Mouse (Mus musculus) kidney, adult 18-20 months (tissue): ENCODE results near the gene Olfr658.

Source experiments
- DNase-seq: peaks from one replicate; pipeline ENCODE4 v3.0.0; 2021

The Olfr658 gene

GRCm38 (mm10) chr7:104646841-104647482, at the start of gene Olfr658:
TSS of gene Olfr658 (minus strand) at chr7:104647305.
- peak; percentile 8 for DNase-seq

DNA sequence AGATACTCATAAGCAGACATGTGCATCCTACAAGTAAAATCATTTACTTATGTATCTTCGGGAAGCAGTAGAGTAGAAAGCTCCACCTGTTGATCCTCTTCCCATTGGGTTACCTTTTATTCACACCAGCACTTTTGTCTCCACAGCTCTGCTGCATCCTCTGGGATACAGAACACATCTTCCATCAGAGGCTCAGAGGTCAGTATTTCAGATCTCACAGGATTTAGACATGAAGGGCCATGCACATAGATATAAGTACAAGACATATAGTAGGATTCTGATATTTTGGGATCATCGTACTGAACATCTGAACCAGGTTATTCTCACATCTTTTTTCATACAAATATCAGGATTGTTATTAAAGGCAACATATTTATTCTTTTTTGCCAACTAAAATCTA, 39.1 kb upstream of the Olfr658 start, which contains the start of gene Olfr661:
Gene Olfr661 (plus strand): TSS at position 301 of the 400 bp plus-strand sequence.
- DNase-seq = no peak

DNA sequence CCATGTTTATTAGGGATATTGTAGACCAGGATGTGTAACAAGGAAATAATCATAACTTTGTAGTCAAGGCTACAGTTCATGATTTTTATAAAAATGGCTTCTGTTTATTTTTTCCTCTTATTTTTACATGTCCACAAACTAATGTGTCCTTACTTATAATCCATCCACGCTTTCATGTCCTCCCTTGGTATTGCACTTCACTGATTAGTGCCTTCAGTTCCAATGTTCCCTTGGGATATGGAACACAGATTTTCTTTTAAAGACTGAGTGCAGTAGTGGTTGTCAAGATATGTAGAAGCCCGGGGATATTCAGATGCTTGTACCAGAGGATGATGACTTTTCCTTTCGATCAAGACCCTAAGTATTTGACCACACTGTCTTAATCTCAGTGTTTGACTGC, 19.3 kb upstream of the Olfr658 start, which contains the start of gene Olfr659:
Gene Olfr659 (plus strand): TSS at position 301 of the 400 bp plus-strand sequence.
- DNase-seq = no peak

DNA sequence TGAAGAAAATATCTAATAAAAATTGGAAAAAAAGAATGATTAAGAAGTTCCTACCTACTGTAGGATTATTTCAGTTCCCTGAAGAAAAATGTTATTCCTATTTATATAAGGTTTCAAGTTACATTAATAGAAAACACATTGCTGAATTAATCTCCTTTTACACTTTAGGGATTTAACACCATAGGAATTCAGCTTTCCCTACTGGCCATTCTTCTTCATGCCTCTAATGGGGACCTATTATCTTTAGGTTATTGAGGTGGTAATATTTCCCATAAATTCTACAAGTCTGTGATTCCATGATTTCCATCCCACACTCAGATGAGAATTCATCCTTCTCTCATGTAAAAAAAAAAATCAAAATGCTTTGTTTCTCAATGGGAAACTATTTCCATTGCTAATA, 22.6 kb downstream of the Olfr658 start, which contains the start of gene Olfr657:
Gene Olfr657 (plus strand): TSS at position 301 of the 400 bp plus-strand sequence.
- no peak for DNase-seq

GRCm38 (mm10) chr7:104613655-104614054, 33.5 kb downstream of the Olfr658 start, which contains the start of gene Olfr656:
TSS of gene Olfr656 (plus strand) at chr7:104613955.
- no peak for DNase-seq

- DNase-seq = no peak
Observed at GRCm38 (mm10) chr7:104604727-104605126, 42.4 kb downstream of the Olfr658 start.

DNA sequence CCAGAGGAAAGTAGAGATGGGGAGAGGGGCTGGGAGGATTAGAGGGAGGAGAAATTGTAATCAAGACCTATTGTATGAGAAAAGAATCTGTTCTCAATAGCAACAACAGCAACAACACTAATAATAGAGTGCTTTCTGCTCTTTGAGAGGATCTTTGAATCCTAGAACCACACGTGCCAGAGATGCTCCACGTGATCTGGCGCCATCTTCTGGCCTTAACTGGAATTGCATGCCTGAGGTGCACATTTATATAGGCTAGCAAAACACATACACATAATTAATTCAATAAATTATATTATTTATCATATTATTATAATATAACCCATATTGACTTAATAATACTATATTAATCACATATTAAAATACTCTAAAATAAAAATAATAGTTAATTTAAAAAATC, 43.9 kb downstream of the Olfr658 start:
- peak; percentile 44 for DNase-seq

GRCm38 (mm10) chr7:104601679-104602078, 45.4 kb downstream of the Olfr658 start, which contains the start of gene Olfr655:
TSS of gene Olfr655 (minus strand) at chr7:104601779.
- DNase-seq = no peak
